Comparison of ENCODE assay signal across 8 mouse cellular contexts in the genomic region with DNA sequence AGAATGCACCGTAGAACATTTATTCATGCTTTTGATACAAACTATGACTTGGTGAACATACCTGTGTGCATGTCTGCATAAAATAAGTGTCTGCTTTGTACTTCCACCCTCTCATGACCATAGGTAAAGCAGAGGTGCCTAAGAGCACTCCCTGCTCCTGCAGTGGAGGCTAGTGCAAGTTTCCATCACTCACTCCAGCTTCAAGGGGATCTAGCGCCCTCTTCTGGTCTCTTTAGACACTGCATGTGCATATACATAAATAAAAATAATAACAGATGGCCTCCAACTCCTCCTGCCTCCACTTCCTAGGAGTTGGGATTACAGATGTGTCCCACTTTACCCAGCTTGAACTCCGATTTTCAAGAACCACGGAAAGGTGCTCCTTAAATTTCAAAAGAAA. TPM values are rescaled to one million over a fixed set of nuclear protein-coding genes. Genes with fewer than 3 reads are reported as not detected.
A peak's percentile ranks its signal among the peaks of the same experiment; 100 is the strongest.
DNase-seq lines count a peak whose midpoint lies in the region; ATAC-seq and TF ChIP-seq lines count a peak whose summit lies in the region.

No protein-coding gene starts in this region.

- H3K36me3 ChIP-seq in midbrain, embryonic 11.5 days (ENCODE audit: control insufficient read depth, insufficient read depth, low read length): peaks cover 11% of the 10 kb centered on the region
- H3K36me3 ChIP-seq in midbrain, embryonic 13.5 days: peaks cover 64% of the 10 kb centered on the region
- peaks cover 22% of the 10 kb centered on the region for H3K36me3 ChIP-seq in neural tube, embryonic 11.5 days (ENCODE audit: control insufficient read depth, insufficient read depth, low read length)

- no peak overlapping the region for H3K4me3 ChIP-seq in midbrain, embryonic 11.5 days (ENCODE audit: low read depth, low read length)
- no peak overlapping the region for H3K4me3 ChIP-seq in midbrain, embryonic 13.5 days (replicated peaks)
- H3K4me3 ChIP-seq in neural tube, embryonic 11.5 days (ENCODE audit: low read depth, low read length): no peak overlapping the region

- H3K9ac ChIP-seq in midbrain, embryonic 11.5 days (ENCODE audit: low read length): no peak overlapping the region
- H3K9ac ChIP-seq in midbrain, embryonic 13.5 days (replicated peaks): no peak overlapping the region
- no peak overlapping the region for H3K9ac ChIP-seq in neural tube, embryonic 11.5 days (ENCODE audit: low read length)

- no peak overlapping the region for H3K4me2 ChIP-seq in midbrain, embryonic 11.5 days
- no peak overlapping the region for H3K4me2 ChIP-seq in midbrain, embryonic 13.5 days (replicated peaks)
- no peak overlapping the region for H3K4me2 ChIP-seq in neural tube, embryonic 11.5 days (ENCODE audit: low read depth)

- TF ChIP-seq POLR2A in brain, embryonic 14.5 days (IDR thresholded peaks at IDR 0.05; ENCODE audit: borderline replicate concordance, extremely low read depth, insufficient read depth, insufficient read length, poor library complexity, severe bottlenecking): no peak

- TF ChIP-seq CTCF in brain, embryonic 14.5 days (IDR thresholded peaks at IDR 0.05; ENCODE audit: borderline replicate concordance, extremely low read depth, insufficient read depth, insufficient read length): peak; percentile 62

- H3K4me1 ChIP-seq in midbrain, embryonic 11.5 days (ENCODE audit: control insufficient read depth, insufficient read depth, low read length): no peaks in the 10 kb centered on the region
- H3K4me1 ChIP-seq in midbrain, embryonic 13.5 days (replicated peaks): no peaks in the 10 kb centered on the region
- no peaks in the 10 kb centered on the region for H3K4me1 ChIP-seq in neural tube, embryonic 11.5 days (ENCODE audit: control insufficient read depth, insufficient read depth, low read length)

- DNase-seq in gastrocnemius, adult 18-20 months (ENCODE audit: low spot score): peak; percentile 24
- no peak for DNase-seq in gastrocnemius, postnatal 25 days
- peak; percentile 86 for DNase-seq in midbrain, embryonic 11.5 days (ENCODE audit: low spot score, missing footprints)
- peak; percentile 60 for DNase-seq in brain, embryonic 14.5 days (ENCODE audit: low read depth)
- DNase-seq in induced T-regulatory cell, adult 2 months (ENCODE audit: low read depth): peak; percentile 87
- peak; percentile 19 for DNase-seq in neural tube, embryonic 11.5 days (ENCODE audit: low spot score)
- DNase-seq in frontal cortex, postnatal 14 days (ENCODE audit: low spot score in 2 of 2): no peak

- H3K27ac ChIP-seq in midbrain, embryonic 11.5 days (ENCODE audit: low read depth, low read length): no peak overlapping the region
- H3K27ac ChIP-seq in midbrain, embryonic 13.5 days: no peak overlapping the region
- no peak overlapping the region for H3K27ac ChIP-seq in neural tube, embryonic 11.5 days (ENCODE audit: low read depth, low read length)

- no peak for ATAC-seq in midbrain, embryonic 11.5 days (ENCODE audit: low FRiP score)
- ATAC-seq in midbrain, embryonic 13.5 days: no peak
- ATAC-seq in neural tube, embryonic 11.5 days (ENCODE audit: insufficient read depth, low FRiP score, low TSS enrichment): no peak

- 63% methylated on average over 4 of the region's 4 CpGs for WGBS in midbrain, embryonic 11.5 days
- 69% methylated on average over 4 of the region's 4 CpGs for WGBS in midbrain, embryonic 13.5 days
- 67% methylated on average over 4 of the region's 4 CpGs for WGBS in neural tube, embryonic 11.5 days

- H3K9me3 ChIP-seq in midbrain, embryonic 11.5 days (ENCODE audit: control insufficient read depth, low read length): peaks cover 3% of the 10 kb centered on the region; the same call in 1 of the 2 replicates
- no peaks in the 10 kb centered on the region for H3K9me3 ChIP-seq in midbrain, embryonic 13.5 days
- H3K9me3 ChIP-seq in neural tube, embryonic 11.5 days (ENCODE audit: control insufficient read depth, low read length): no peaks in the 10 kb centered on the region

- no peaks in the 10 kb centered on the region for H3K27me3 ChIP-seq in midbrain, embryonic 11.5 days (ENCODE audit: control insufficient read depth, insufficient read depth, low read length)
- H3K27me3 ChIP-seq in midbrain, embryonic 13.5 days: no peaks in the 10 kb centered on the region
- no peaks in the 10 kb centered on the region for H3K27me3 ChIP-seq in neural tube, embryonic 11.5 days (ENCODE audit: control insufficient read depth, insufficient read depth, low read length)

RNA-seq across cellular contexts. Expression of a gene that starts 7.9 kb away (rescaled TPM):
- 10 to 100 TPM; 63.3 to 69.0 TPM for total RNA-seq in gastrocnemius, adult 18-20 months (2021)
- total RNA-seq in gastrocnemius, postnatal 25 days (2021): 10 to 100 TPM; 55.5 to 56.5 TPM
- polyA plus RNA-seq in midbrain, embryonic 11.5 days (2014; fragmentation: Nextera tagmentation; extraction: Ambion mirVana): 89.9 and 91.8 TPM in 2 replicates
- polyA plus RNA-seq in midbrain, embryonic 13.5 days (2015; fragmentation: Nextera tagmentation; extraction: Ambion mirVana): 113 and 125 TPM in 2 replicates
- 130 and 160 TPM in 2 replicates for polyA plus RNA-seq in brain, embryonic 14.5 days (2012; rRNA removed)
- 83.2 and 91.5 TPM in 2 replicates for polyA plus RNA-seq in neural tube, embryonic 11.5 days (2014; fragmentation: Nextera tagmentation; extraction: Ambion mirVana)

RNA-seq across cellular contexts. Expression of a gene that starts 25.7 kb away (rescaled TPM):
- total RNA-seq in gastrocnemius, adult 18-20 months (2021): 10 to 100 TPM; 32.3 to 32.7 TPM
- total RNA-seq in gastrocnemius, postnatal 25 days (2021): 10 to 100 TPM; 24.7 to 25.9 TPM
- 14.1 and 14.2 TPM in 2 replicates for polyA plus RNA-seq in midbrain, embryonic 11.5 days (2014; fragmentation: Nextera tagmentation; extraction: Ambion mirVana)
- polyA plus RNA-seq in midbrain, embryonic 13.5 days (2015; fragmentation: Nextera tagmentation; extraction: Ambion mirVana): 20.1 and 20.5 TPM in 2 replicates
- 26.7 and 43.8 TPM in 2 replicates for polyA plus RNA-seq in brain, embryonic 14.5 days (2012; rRNA removed)
- polyA plus RNA-seq in neural tube, embryonic 11.5 days (2014; fragmentation: Nextera tagmentation; extraction: Ambion mirVana): 18.0 and 18.1 TPM in 2 replicates

Comparison
In these comparisons a context has a peak if more than half of its experiments do, and no peak if none do; other contexts are left out.
1. DNase-seq: peak in gastrocnemius, adult 18-20 months (single experiment), midbrain, embryonic 11.5 days (single experiment), brain, embryonic 14.5 days (single experiment), induced T-regulatory cell, adult 2 months (single experiment) and neural tube, embryonic 11.5 days (single experiment); none in gastrocnemius, postnatal 25 days (single experiment) and frontal cortex, postnatal 14 days (0 of 2).